Mouse (Mus musculus): ENCODE data around the gene Ciao2b. TPM values are rescaled to one million over a fixed set of nuclear protein-coding genes. Genes with fewer than 3 reads are reported as not detected.
A peak's percentile ranks its signal among the peaks of the same experiment; 100 is the strongest.
"Not testable (repeated sequence)": the region's sequence is repeated elsewhere in the genome, so short reads cannot be mapped to it uniquely, and the experiment has no call there.

Gene Ciao2b
- total and polyA plus RNA-seq, 3 experiments = 72.2 to 81.1 (median 76.4) TPM

DNA sequence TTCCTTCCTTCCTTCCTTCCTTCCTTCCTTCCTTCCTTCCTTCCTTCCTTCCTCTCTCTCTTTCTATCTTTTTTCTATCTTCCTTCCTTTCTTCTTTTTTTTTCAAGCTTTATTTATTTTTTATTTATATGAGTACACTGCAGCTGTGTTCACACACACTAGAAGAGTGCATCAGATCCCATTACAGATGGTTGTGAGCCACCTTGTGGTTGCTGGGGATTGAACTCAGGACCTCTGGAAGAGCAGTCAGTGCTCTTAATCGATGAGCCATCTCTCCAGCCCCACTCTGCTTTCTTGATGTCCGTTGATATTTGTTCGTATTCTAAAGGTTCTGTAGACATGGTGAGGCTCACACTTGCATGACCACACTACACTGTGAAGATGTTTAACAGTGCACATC is 2.4 kb upstream of the Ciao2b start:
- H3K27me3 ChIP-seq (replicated peaks); H3K9me3 ChIP-seq (replicated peaks; ENCODE audit: low read length); H3K4me3 ChIP-seq (replicated peaks in 1 of 3; ENCODE audit: low read depth in 2 of 3, low read length in 2 of 3, poor library complexity in 1 of 3); H3K9ac ChIP-seq (ENCODE audit: insufficient read depth, low read depth); H3K27ac ChIP-seq (ENCODE audit: insufficient read depth, low read depth); dilution Hi-C loops (cut with MboI; ENCODE audit: extremely low pct_ligation_motif_present, extremely low pct_unique_long_range_greater_than_20kb, low sequenced_read_pairs); DNase-seq (ENCODE audit: extremely low read depth); H3K4me2 ChIP-seq (ENCODE audit: insufficient read depth, low read depth, poor library complexity, severe bottlenecking): not testable (repeated sequence)
- TF ChIP-seq RAD21 (IDR thresholded peaks at IDR 0.05; ENCODE audit: low read depth, low read length) = peak; percentile 34
- peak in 1 of 2 experiments; percentile 58; a peak in 2 of 4 replicates for TF ChIP-seq CTCF (conservative IDR thresholded peaks at IDR 0.05 in 1 of 2, IDR thresholded peaks at IDR 0.05 in 1 of 2; ENCODE audit: low read depth in 2 of 2, low read length in 2 of 2)
- TF ChIP-seq SMC3 (IDR thresholded peaks at IDR 0.05; ENCODE audit: low read depth, low read length) = peak; percentile 65
- peaks cover 10 to 26% of the 10 kb centered on the region in 2 experiments for H3K4me1 ChIP-seq (ENCODE audit: control insufficient read depth in 1 of 2, insufficient read depth in 2 of 2)
- peaks cover 4 to 12% of the 10 kb centered on the region in 2 experiments for H3K36me3 ChIP-seq (replicated peaks in 1 of 2; ENCODE audit: control insufficient read depth in 1 of 2, insufficient read depth in 1 of 2, low read length in 1 of 2)
- H3K79me2 ChIP-seq (replicated peaks; ENCODE audit: control insufficient read depth, extremely low read depth, insufficient read depth, poor library complexity, severe bottlenecking) = peaks cover 13% of the 10 kb centered on the region
- in situ Hi-C loops (cut with MboI; ENCODE audit: low pct_ligation_motif_present, low pct_unique_long_range_greater_than_20kb, low sequenced_read_pairs) = loop anchor here (5.0 kb wide), 1 partner anchor 37 kb away; no protein-coding TSS in a partner anchor

DNA sequence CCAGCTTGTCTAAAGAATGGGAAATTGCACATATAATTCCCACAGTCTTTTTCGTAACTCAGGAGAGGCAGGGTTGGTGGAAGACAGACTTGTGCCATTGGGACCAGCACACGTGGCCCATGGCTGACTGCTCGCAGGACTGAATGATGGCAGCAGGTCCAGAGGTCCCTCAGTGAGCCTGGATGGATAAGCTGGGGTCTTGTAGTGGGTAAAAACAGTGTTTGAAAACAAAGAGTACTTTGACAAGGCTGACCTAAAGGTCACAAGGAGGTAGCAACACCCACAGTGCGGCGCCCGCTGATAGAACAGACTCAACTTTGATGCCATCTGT is 524 bp upstream of the Ciao2b start:
- Histone ChIP-seq H3K4me2 (ENCODE audit: insufficient read depth, low read depth, poor library complexity, severe bottlenecking) (peak overlapping the region; percentile 77), H3K9me3 (replicated peaks; ENCODE audit: low read length) (no peaks in the 10 kb centered on the region), H3K4me3 (replicated peaks in 1 of 3; ENCODE audit: low read depth in 2 of 3, low read length in 2 of 3, poor library complexity in 1 of 3) (peak overlapping the region; percentile 84 to 91 (median 85)), H3K79me2 (replicated peaks; ENCODE audit: control insufficient read depth, extremely low read depth, insufficient read depth, poor library complexity, severe bottlenecking) (peaks cover 13% of the 10 kb centered on the region), H3K27ac (ENCODE audit: insufficient read depth, low read depth) (0 out of 2 replicates have a peak overlapping the region, but pooled peaks have one; percentile 29), H3K36me3 (replicated peaks in 1 of 2; ENCODE audit: control insufficient read depth in 1 of 2, insufficient read depth in 1 of 2, low read length in 1 of 2) (peaks cover 11 to 29% of the 10 kb centered on the region in 2 experiments), H3K9ac (ENCODE audit: insufficient read depth, low read depth) (peak overlapping the region; percentile 92), H3K27me3 (replicated peaks) (no peaks in the 10 kb centered on the region), H3K4me1 (ENCODE audit: control insufficient read depth in 1 of 2, insufficient read depth in 2 of 2) (peaks cover 10 to 37% of the 10 kb centered on the region in 2 experiments)
- no peak for DNase-seq (ENCODE audit: extremely low read depth)
- in situ Hi-C loops (cut with MboI; ENCODE audit: low pct_ligation_motif_present, low pct_unique_long_range_greater_than_20kb, low sequenced_read_pairs) = loop anchor here (5.0 kb wide), 1 partner anchor 35 kb away; no protein-coding TSS in a partner anchor
- dilution Hi-C loops (cut with MboI; ENCODE audit: extremely low pct_ligation_motif_present, extremely low pct_unique_long_range_greater_than_20kb, low sequenced_read_pairs) = no loop called here
- TF ChIP-seq EP300 (IDR thresholded peaks at IDR 0.05; ENCODE audit: low read length) (no peak), MYC (IDR thresholded peaks at IDR 0.05; ENCODE audit: low read depth, low read length) (peak; percentile 41; the same call in 1 of the 2 replicates)

DNA sequence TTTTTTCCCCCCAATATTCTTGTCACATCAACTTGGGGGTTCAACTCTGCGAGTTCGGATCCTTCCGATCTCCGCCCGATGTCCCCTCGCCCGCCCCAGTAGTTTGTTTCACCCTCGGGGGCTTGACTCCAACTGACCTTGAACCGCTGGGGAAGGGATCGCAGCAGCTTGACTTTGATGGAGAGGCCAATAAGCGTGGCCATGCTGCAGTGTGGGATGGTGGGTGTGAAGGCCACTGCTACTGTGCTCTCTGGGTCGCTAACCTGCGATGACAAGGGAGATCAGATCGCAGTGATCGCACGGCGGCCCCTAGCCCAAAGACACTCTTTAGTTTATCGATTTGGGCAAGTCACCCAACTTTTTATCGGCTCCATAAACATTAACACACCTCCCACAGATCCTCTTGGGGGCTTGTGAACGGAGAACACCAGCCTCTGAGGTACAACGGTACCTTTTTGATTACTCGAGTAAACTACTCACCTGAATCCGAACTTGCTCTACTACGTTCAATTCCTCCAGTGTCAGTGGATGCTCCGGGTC is 864 bp downstream of the Ciao2b start:
- no peak for DNase-seq (ENCODE audit: extremely low read depth)
- Histone ChIP-seq H3K27ac (ENCODE audit: insufficient read depth, low read depth) (no peak overlapping the region), H3K4me2 (ENCODE audit: insufficient read depth, low read depth, poor library complexity, severe bottlenecking) (peak overlapping the region; percentile 30), H3K4me1 (ENCODE audit: control insufficient read depth in 1 of 2, insufficient read depth in 2 of 2) (peaks cover 10 to 37% of the 10 kb centered on the region in 2 experiments), H3K4me3 (replicated peaks in 1 of 3; ENCODE audit: low read depth in 2 of 3, low read length in 2 of 3, poor library complexity in 1 of 3) (peak overlapping the region; percentile 84 to 91 (median 85)), H3K9ac (ENCODE audit: insufficient read depth, low read depth) (peak overlapping the region; percentile 92), H3K36me3 (replicated peaks in 1 of 2; ENCODE audit: control insufficient read depth in 1 of 2, insufficient read depth in 1 of 2, low read length in 1 of 2) (peaks cover 11 to 41% of the 10 kb centered on the region in 2 experiments), H3K79me2 (replicated peaks; ENCODE audit: control insufficient read depth, extremely low read depth, insufficient read depth, poor library complexity, severe bottlenecking) (peaks cover 13% of the 10 kb centered on the region), H3K27me3 (replicated peaks) (no peaks in the 10 kb centered on the region), H3K9me3 (replicated peaks; ENCODE audit: low read length) (no peaks in the 10 kb centered on the region)
- in situ Hi-C loops (cut with MboI; ENCODE audit: low pct_ligation_motif_present, low pct_unique_long_range_greater_than_20kb, low sequenced_read_pairs) (loop anchor here (5.0 kb wide), 1 partner anchor 34 kb away; no protein-coding TSS in a partner anchor), dilution Hi-C loops (cut with MboI; ENCODE audit: extremely low pct_ligation_motif_present, extremely low pct_unique_long_range_greater_than_20kb, low sequenced_read_pairs) (no loop called here)
- TF ChIP-seq PAX5 (IDR thresholded peaks at IDR 0.05; ENCODE audit: low read length) (no peak), BHLHE40 (IDR thresholded peaks at IDR 0.05; ENCODE audit: low read depth, low read length) (no peak), TCF12 (IDR thresholded peaks at IDR 0.05; ENCODE audit: low read depth, low read length) (no peak), NELFE (IDR thresholded peaks at IDR 0.05; ENCODE audit: low read depth, low read length) (no peak), MAZ (IDR thresholded peaks at IDR 0.05; ENCODE audit: low read depth, low read length) (no peak), ZKSCAN1 (IDR thresholded peaks at IDR 0.05; ENCODE audit: borderline replicate concordance, low read depth, low read length) (no peak), SIN3A (IDR thresholded peaks at IDR 0.05; ENCODE audit: low read length) (no peak), MYC (IDR thresholded peaks at IDR 0.05; ENCODE audit: low read depth, low read length) (no peak), CHD2 (IDR thresholded peaks at IDR 0.05; ENCODE audit: low read length) (no peak), IRF4 (IDR thresholded peaks at IDR 0.05; ENCODE audit: low read depth, low read length) (no peak), MEF2A (IDR thresholded peaks at IDR 0.05; ENCODE audit: borderline replicate concordance, low read depth, low read length) (no peak), SMC3 (IDR thresholded peaks at IDR 0.05; ENCODE audit: low read depth, low read length) (no peak)

Data from CH12.LX (cell line).